Mouse (Mus musculus): ENCODE measurements around the gene Eya2. TPM values are rescaled to one million over a fixed set of nuclear protein-coding genes. Genes with fewer than 3 reads are reported as not detected.

Gene Eya2
- total and polyA plus RNA-seq, 3 experiments = not detected

- no peak for TF ChIP-seq POLR2AphosphoS5 (IDR thresholded peaks at IDR 0.05; ENCODE audit: insufficient replicate concordance, low read depth, low read length)
- TF ChIP-seq TAL1 (conservative IDR thresholded peaks at IDR 0.05; ENCODE audit: low read depth, low read length) = no peak
- no peak for TF ChIP-seq GATA2 (IDR thresholded peaks at IDR 0.05; ENCODE audit: borderline replicate concordance, low read depth, low read length)
- TF ChIP-seq GATA1 (IDR thresholded peaks at IDR 0.05; ENCODE audit: borderline replicate concordance, low read length) = no peak
- TF ChIP-seq CTCF (IDR thresholded peaks at IDR 0.05; ENCODE audit: low read depth, low read length) = no peak
- H3K27me3 ChIP-seq (ENCODE audit: insufficient read depth, low read length) = no peaks in the 10 kb centered on the region
- ATAC-seq (ENCODE audit: extremely low read depth, insufficient number of reproducible peaks, low FRiP score, poor library complexity, severe bottlenecking) = no peak
Observed at GRCm38 (mm10) chr2:165611551-165612253, 16.9 kb downstream of the Eya2 start.

DNA sequence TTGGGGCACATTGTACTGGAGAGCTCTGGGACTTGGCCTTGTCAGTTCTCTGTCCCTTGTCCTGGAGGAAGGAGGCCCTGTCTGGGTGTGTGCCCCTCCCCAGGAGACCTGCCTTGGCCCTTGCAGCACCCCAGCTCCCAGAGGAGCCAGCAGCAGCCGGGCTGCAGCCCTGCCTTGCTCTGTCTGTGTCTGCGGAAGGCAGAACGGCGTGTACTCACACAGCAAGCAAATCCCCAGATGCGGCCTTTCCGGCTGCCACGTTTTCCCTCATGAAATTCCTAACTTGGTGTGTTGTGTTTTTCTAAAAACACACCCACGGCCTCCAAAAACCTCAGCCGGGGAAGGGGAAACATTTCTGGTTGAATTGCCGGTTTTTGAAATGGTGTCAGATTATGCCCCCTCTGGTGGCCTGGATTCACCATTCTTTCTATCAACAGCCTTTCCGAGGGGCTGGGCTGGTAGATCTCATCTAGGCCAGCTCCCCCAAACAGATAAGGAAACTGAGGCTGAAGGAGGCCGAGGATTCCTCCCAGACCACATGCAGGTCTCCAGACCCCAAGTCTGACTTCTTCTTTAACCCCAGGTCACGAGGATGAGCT, 19.0 kb downstream of the Eya2 start:
- TF ChIP-seq POLR2AphosphoS5 (IDR thresholded peaks at IDR 0.05; ENCODE audit: insufficient replicate concordance, low read depth, low read length) = no peak
- no peak for TF ChIP-seq TAL1 (conservative IDR thresholded peaks at IDR 0.05; ENCODE audit: low read depth, low read length)
- no peak for TF ChIP-seq GATA1 (IDR thresholded peaks at IDR 0.05; ENCODE audit: borderline replicate concordance, low read length)
- no peak for TF ChIP-seq CTCF (IDR thresholded peaks at IDR 0.05; ENCODE audit: low read depth, low read length)
- TF ChIP-seq GATA2 (IDR thresholded peaks at IDR 0.05; ENCODE audit: borderline replicate concordance, low read depth, low read length) = no peak
- DNase-seq (ENCODE audit: low spot score) (no peak), ATAC-seq (ENCODE audit: extremely low read depth, insufficient number of reproducible peaks, low FRiP score, poor library complexity, severe bottlenecking) (no peak)
- H3K4me1 ChIP-seq (ENCODE audit: insufficient read depth, low read depth, low read length) = no peaks in the 10 kb centered on the region
- H3K9me3 ChIP-seq (replicated peaks) = peaks cover 14% of the 10 kb centered on the region
- no peaks in the 10 kb centered on the region for H3K27me3 ChIP-seq (ENCODE audit: insufficient read depth, low read length)
- H3K4me3 ChIP-seq (ENCODE audit: low read depth, low read length) = no peak overlapping the region
- no peaks in the 10 kb centered on the region for H3K36me3 ChIP-seq (replicated peaks)

More at GRCm38 (mm10) chr2:165611551-165612253, 16.9 kb downstream of the Eya2 start:
- DNase-seq (ENCODE audit: low spot score) = no peak
- Histone ChIP-seq H3K9me3 (replicated peaks) (peaks cover 5% of the 10 kb centered on the region; the same call in 1 of the 2 replicates), H3K4me1 (ENCODE audit: insufficient read depth, low read depth, low read length) (no peaks in the 10 kb centered on the region), H3K4me3 (ENCODE audit: low read depth, low read length) (no peak overlapping the region), H3K36me3 (replicated peaks) (no peaks in the 10 kb centered on the region)

GRCm38 (mm10) chr2:165621488-165621887, 26.7 kb downstream of the Eya2 start:
- H3K9me3 ChIP-seq (replicated peaks) = peaks cover 18% of the 10 kb centered on the region
- no peaks in the 10 kb centered on the region for H3K27me3 ChIP-seq (ENCODE audit: insufficient read depth, low read length)
- H3K4me3 ChIP-seq (ENCODE audit: low read depth, low read length) = no peak overlapping the region
- no peak for DNase-seq (ENCODE audit: low spot score)
- no peaks in the 10 kb centered on the region for H3K4me1 ChIP-seq (ENCODE audit: insufficient read depth, low read depth, low read length)
- no peak for ATAC-seq (ENCODE audit: extremely low read depth, insufficient number of reproducible peaks, low FRiP score, poor library complexity, severe bottlenecking)
- no peaks in the 10 kb centered on the region for H3K36me3 ChIP-seq (replicated peaks)
- TF ChIP-seq GATA1 (IDR thresholded peaks at IDR 0.05; ENCODE audit: borderline replicate concordance, low read length) = no peak
- no peak for TF ChIP-seq GATA2 (IDR thresholded peaks at IDR 0.05; ENCODE audit: borderline replicate concordance, low read depth, low read length)
- no peak for TF ChIP-seq CTCF (IDR thresholded peaks at IDR 0.05; ENCODE audit: low read depth, low read length)
- TF ChIP-seq POLR2AphosphoS5 (IDR thresholded peaks at IDR 0.05; ENCODE audit: insufficient replicate concordance, low read depth, low read length) = no peak
- no peak for TF ChIP-seq TAL1 (conservative IDR thresholded peaks at IDR 0.05; ENCODE audit: low read depth, low read length)

- no peak for ATAC-seq (ENCODE audit: extremely low read depth, insufficient number of reproducible peaks, low FRiP score, poor library complexity, severe bottlenecking)
- DNase-seq (ENCODE audit: low spot score) = no peak
- TF ChIP-seq CTCF (IDR thresholded peaks at IDR 0.05; ENCODE audit: low read depth, low read length) (no peak), GATA2 (IDR thresholded peaks at IDR 0.05; ENCODE audit: borderline replicate concordance, low read depth, low read length) (no peak), TAL1 (conservative IDR thresholded peaks at IDR 0.05; ENCODE audit: low read depth, low read length) (no peak), POLR2AphosphoS5 (IDR thresholded peaks at IDR 0.05; ENCODE audit: insufficient replicate concordance, low read depth, low read length) (no peak), GATA1 (IDR thresholded peaks at IDR 0.05; ENCODE audit: borderline replicate concordance, low read length) (no peak)
- H3K9me3 ChIP-seq (replicated peaks) = peaks cover 14% of the 10 kb centered on the region; the same call in 1 of the 2 replicates
- no peaks in the 10 kb centered on the region for H3K27me3 ChIP-seq (ENCODE audit: insufficient read depth, low read length)
- H3K4me3 ChIP-seq (ENCODE audit: low read depth, low read length) = no peak overlapping the region
- no peaks in the 10 kb centered on the region for H3K4me1 ChIP-seq (ENCODE audit: insufficient read depth, low read depth, low read length)
- no peaks in the 10 kb centered on the region for H3K36me3 ChIP-seq (replicated peaks)
Observed at GRCm38 (mm10) chr2:165622596-165622995, 27.8 kb downstream of the Eya2 start.

DNA sequence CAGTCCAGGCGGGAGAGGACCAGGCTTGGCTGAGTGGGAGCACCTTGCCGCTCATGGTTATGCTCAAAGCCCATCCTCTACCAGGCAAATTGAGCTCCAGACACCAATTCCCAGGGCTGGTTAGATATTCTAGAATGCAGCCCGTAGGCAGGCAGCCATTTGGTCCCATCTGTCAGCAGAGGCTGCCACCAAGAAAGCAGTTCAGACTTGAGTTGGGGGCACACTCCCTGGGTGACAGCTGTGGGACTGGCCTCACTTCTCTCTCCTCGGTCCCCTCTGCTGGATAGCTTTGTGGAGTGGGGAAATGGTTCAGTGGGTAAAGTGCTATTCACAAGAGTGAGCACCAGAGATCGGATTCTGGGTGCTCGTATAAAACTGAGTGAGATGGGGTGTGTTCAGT, 32.0 kb downstream of the Eya2 start:
- Histone ChIP-seq H3K4me1 (ENCODE audit: insufficient read depth, low read depth, low read length) (no peaks in the 10 kb centered on the region), H3K27me3 (ENCODE audit: insufficient read depth, low read length) (no peaks in the 10 kb centered on the region), H3K9me3 (replicated peaks) (0 out of 2 replicates have a peak, but pooled peaks cover 3% of the 10 kb centered on the region), H3K4me3 (ENCODE audit: low read depth, low read length) (no peak overlapping the region), H3K36me3 (replicated peaks) (no peaks in the 10 kb centered on the region)
- DNase-seq (ENCODE audit: low spot score) = no peak
- no peak for ATAC-seq (ENCODE audit: extremely low read depth, insufficient number of reproducible peaks, low FRiP score, poor library complexity, severe bottlenecking)
- TF ChIP-seq TAL1 (conservative IDR thresholded peaks at IDR 0.05; ENCODE audit: low read depth, low read length) (no peak), POLR2AphosphoS5 (IDR thresholded peaks at IDR 0.05; ENCODE audit: insufficient replicate concordance, low read depth, low read length) (no peak), GATA1 (IDR thresholded peaks at IDR 0.05; ENCODE audit: borderline replicate concordance, low read length) (no peak), CTCF (IDR thresholded peaks at IDR 0.05; ENCODE audit: low read depth, low read length) (no peak), GATA2 (IDR thresholded peaks at IDR 0.05; ENCODE audit: borderline replicate concordance, low read depth, low read length) (no peak)

DNA sequence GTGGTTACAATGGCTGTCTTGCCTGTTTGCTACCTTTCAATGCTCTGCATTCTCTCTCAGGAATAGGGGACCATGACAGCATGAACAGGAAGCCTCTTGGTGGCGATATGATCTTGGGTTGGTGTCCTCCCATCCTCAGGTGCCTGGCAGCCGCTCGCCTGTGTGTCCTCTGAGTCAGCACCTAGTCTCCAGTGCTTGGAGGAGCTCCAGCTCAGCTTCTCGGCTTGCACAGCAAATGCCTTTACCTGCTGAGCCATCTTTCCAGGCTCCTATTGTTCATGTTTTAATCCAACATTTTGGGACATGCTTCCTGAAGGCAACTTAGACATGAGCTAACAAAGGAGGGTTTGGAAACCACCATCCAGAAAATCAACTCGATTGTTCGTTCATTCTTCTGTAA, 33.1 kb downstream of the Eya2 start:
- no peaks in the 10 kb centered on the region for H3K36me3 ChIP-seq (replicated peaks)
- H3K4me3 ChIP-seq (ENCODE audit: low read depth, low read length) = no peak overlapping the region
- DNase-seq (ENCODE audit: low spot score) = no peak
- no peak for TF ChIP-seq CTCF (IDR thresholded peaks at IDR 0.05; ENCODE audit: low read depth, low read length)
- no peak for TF ChIP-seq TAL1 (conservative IDR thresholded peaks at IDR 0.05; ENCODE audit: low read depth, low read length)
- TF ChIP-seq GATA2 (IDR thresholded peaks at IDR 0.05; ENCODE audit: borderline replicate concordance, low read depth, low read length) = no peak
- no peak for TF ChIP-seq POLR2AphosphoS5 (IDR thresholded peaks at IDR 0.05; ENCODE audit: insufficient replicate concordance, low read depth, low read length)
- TF ChIP-seq GATA1 (IDR thresholded peaks at IDR 0.05; ENCODE audit: borderline replicate concordance, low read length) = no peak
- ATAC-seq (ENCODE audit: extremely low read depth, insufficient number of reproducible peaks, low FRiP score, poor library complexity, severe bottlenecking) = no peak
- no peaks in the 10 kb centered on the region for H3K27me3 ChIP-seq (ENCODE audit: insufficient read depth, low read length)
- H3K9me3 ChIP-seq (replicated peaks) = 0 out of 2 replicates have a peak, but pooled peaks cover 3% of the 10 kb centered on the region
- H3K4me1 ChIP-seq (ENCODE audit: insufficient read depth, low read depth, low read length) = no peaks in the 10 kb centered on the region

All from G1E (cell line).